Mouse (Mus musculus): ENCODE results near the gene Mthfd1l. TPM values are rescaled to one million over a fixed set of nuclear protein-coding genes. Genes with fewer than 3 reads are reported as not detected.

Mthfd1l gene
- total and polyA plus RNA-seq, 2 experiments from 2014 or later: 7.4 to 10.7 TPM

DNA sequence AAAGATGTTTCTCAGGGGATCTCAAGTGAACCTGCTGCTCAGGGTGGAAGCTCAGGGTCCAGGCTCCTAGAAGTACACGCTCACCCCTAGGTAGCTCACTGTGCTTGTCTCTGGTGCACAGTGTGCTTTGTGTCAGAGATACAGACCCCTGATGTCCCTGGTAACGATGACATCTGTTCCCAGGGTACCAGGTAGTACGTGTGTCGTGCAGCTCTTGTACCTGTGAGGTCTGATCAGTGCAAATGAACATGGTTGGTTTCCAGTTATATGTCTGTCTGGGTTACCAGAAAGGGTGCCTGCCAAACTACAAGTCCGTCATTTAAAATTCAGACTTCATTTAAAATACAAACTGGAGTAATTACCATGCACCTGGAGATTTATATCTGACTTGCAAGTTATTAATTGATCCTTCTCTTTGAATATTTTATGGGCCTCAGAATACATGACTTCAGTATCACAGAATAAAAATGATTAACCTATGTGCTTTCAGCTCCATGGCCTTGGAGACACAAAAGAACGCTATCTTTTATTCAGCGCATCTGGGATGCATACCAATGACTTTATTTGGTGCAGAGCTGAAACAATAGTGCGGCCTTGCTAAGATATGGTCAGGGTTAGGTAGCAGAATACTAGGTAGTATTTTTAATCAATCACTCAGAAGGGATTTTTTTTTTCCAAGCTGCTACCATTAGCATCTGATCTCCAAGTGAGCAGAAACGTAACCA, 121.3 kb downstream of the Mthfd1l start:
- no peak for ATAC-seq
- no peak for TF ChIP-seq CTCF (IDR thresholded peaks at IDR 0.05; ENCODE audit: low read depth)
- Histone ChIP-seq H3K4me2 (ENCODE audit: low read depth, low read length) (no peak overlapping the region), H3K27me3 (ENCODE audit: insufficient read depth, low read length) (no peaks in the 10 kb centered on the region), H3K27ac (no peak overlapping the region), H3K4me1 (ENCODE audit: insufficient read depth, low read length) (no peaks in the 10 kb centered on the region), H3K9me3 (ENCODE audit: low read length) (no peaks in the 10 kb centered on the region), H3K9ac (replicated peaks; ENCODE audit: low read length) (no peak overlapping the region), H3K4me3 (ENCODE audit: low read length) (no peak overlapping the region), H3K36me3 (ENCODE audit: insufficient read depth, low read length) (no peaks in the 10 kb centered on the region; the same call in 1 of the 2 replicates)
- DNase-seq (ENCODE audit: low spot score): no peak
- 75% methylated on average over 9 of the region's 9 CpGs for WGBS

DNA sequence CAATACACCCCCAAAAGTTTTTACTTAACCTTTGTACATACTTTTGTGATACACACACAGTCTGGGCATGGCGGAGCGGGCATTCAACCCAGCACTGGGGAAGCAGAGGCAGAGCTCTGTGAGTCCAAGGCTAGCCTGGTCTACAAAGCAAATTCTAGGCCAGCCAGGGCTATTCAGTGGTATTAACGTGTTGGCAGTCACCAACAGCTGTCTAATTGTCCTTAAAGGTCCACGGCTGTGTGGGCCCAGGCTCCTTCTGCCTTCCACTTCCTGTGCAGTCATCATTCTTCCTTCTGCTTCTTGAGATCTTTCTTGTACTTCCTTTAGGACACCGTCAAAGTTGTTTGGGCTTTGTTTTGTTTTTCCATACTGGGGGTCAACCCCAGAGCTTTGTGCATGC, 123.2 kb downstream of the Mthfd1l start:
- no peak for TF ChIP-seq CTCF (IDR thresholded peaks at IDR 0.05; ENCODE audit: low read depth)

DNA sequence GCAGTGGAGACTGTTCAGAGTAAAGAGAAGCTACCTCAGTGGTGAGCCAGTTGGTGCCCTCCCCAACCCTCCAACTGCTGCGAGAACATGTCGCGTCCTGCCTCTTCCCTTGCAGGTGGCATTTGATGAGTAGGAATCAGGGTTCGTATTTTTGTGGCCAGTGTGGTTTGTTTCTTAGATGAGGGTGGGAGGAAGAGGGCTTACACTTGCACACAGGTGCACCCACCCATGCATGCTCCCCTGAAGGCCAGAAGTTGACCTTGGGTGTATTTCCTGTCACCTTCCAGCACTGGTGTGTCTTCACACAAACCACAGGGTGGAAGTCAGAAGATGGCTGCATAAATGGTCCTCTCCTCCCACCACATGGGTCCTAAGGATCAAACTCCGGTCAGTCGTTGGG, 127.1 kb downstream of the Mthfd1l start:
- no peaks in the 10 kb centered on the region for H3K4me1 ChIP-seq (ENCODE audit: insufficient read depth, low read length)
- no peaks in the 10 kb centered on the region for H3K27me3 ChIP-seq (ENCODE audit: insufficient read depth, low read length)
- no peak overlapping the region for H3K27ac ChIP-seq
- no peak for TF ChIP-seq CTCF (IDR thresholded peaks at IDR 0.05; ENCODE audit: low read depth)
- ATAC-seq (no peak), DNase-seq (ENCODE audit: low spot score) (no peak)
- WGBS: 97% methylated on average over 6 of the region's 6 CpGs
- H3K9ac ChIP-seq (replicated peaks; ENCODE audit: low read length): no peak overlapping the region
- H3K4me2 ChIP-seq (ENCODE audit: low read depth, low read length): no peak overlapping the region
- H3K4me3 ChIP-seq (ENCODE audit: low read length): no peak overlapping the region
- no peaks in the 10 kb centered on the region for H3K36me3 ChIP-seq (ENCODE audit: insufficient read depth, low read length)
- no peaks in the 10 kb centered on the region for H3K9me3 ChIP-seq (ENCODE audit: low read length)

More for the DNA sequence above, 123.2 kb downstream of the Mthfd1l start:
- DNase-seq (ENCODE audit: low spot score): no peak
- Histone ChIP-seq H3K4me3 (ENCODE audit: low read length) (no peak overlapping the region), H3K9me3 (ENCODE audit: low read length) (no peaks in the 10 kb centered on the region), H3K9ac (replicated peaks; ENCODE audit: low read length) (no peak overlapping the region), H3K27ac (no peak overlapping the region), H3K4me2 (ENCODE audit: low read depth, low read length) (no peak overlapping the region), H3K4me1 (ENCODE audit: insufficient read depth, low read length) (no peaks in the 10 kb centered on the region), H3K27me3 (ENCODE audit: insufficient read depth, low read length) (no peaks in the 10 kb centered on the region), H3K36me3 (ENCODE audit: insufficient read depth, low read length) (no peaks in the 10 kb centered on the region)
- WGBS: 83% methylated on average over 5 of the region's 5 CpGs
- ATAC-seq: no peak

DNA sequence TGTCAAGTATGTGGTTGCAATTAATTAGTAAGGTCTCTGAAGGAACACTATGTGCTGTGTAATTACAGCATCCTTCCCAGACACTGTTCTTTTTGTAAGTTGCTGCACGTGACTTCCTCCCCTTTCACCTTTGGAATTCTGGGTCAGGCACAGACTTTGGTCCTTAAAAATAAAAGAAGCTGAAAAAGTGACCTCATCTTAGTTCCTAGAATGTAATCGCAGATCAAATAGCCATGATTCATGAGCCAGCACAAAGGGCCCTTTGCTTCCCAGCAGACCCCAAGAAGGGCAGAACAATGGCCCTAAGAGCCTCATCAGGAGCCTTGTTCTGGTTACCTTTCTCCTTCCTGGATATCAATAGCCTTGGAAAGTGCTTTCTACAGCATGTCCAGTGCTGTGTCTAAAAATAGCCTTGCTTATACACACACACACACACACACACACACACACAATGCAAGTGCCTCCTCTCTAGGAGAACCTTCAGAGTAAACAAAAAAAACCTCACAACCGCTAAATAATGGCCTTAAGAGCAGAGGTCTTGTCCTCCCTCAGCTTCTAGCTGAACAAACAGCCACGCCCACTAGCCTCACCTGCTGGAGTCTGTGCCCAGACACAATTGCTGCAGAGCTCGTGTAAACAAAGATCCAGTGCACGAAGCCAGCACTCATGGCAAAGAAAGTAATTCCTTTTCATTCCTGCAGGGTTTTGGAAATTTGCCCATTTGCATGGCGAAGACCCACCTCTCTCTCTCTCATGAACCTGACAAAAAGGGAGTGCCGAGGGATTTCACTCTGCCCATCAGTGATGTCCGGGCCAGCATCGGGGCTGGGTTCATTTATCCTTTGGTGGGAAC, 133.0 kb downstream of the Mthfd1l start:
- peak; percentile 78 for DNase-seq (ENCODE audit: low spot score)
- peak overlapping the region; percentile 27; the same call in 1 of the 2 replicates for H3K27ac ChIP-seq
- no peaks in the 10 kb centered on the region for H3K36me3 ChIP-seq (ENCODE audit: insufficient read depth, low read length)
- H3K9ac ChIP-seq (replicated peaks; ENCODE audit: low read length): no peak overlapping the region
- peak; percentile 44; the same call in 1 of the 2 replicates for ATAC-seq
- 14% methylated on average over 10 of the region's 10 CpGs for WGBS
- H3K9me3 ChIP-seq (ENCODE audit: low read length): no peaks in the 10 kb centered on the region
- peaks cover 9% of the 10 kb centered on the region for H3K4me1 ChIP-seq (ENCODE audit: insufficient read depth, low read length)
- no peak overlapping the region for H3K4me2 ChIP-seq (ENCODE audit: low read depth, low read length)
- no peaks in the 10 kb centered on the region for H3K27me3 ChIP-seq (ENCODE audit: insufficient read depth, low read length)
- TF ChIP-seq CTCF (IDR thresholded peaks at IDR 0.05; ENCODE audit: low read depth): peak; percentile 65
- no peak overlapping the region for H3K4me3 ChIP-seq (ENCODE audit: low read length)

DNA sequence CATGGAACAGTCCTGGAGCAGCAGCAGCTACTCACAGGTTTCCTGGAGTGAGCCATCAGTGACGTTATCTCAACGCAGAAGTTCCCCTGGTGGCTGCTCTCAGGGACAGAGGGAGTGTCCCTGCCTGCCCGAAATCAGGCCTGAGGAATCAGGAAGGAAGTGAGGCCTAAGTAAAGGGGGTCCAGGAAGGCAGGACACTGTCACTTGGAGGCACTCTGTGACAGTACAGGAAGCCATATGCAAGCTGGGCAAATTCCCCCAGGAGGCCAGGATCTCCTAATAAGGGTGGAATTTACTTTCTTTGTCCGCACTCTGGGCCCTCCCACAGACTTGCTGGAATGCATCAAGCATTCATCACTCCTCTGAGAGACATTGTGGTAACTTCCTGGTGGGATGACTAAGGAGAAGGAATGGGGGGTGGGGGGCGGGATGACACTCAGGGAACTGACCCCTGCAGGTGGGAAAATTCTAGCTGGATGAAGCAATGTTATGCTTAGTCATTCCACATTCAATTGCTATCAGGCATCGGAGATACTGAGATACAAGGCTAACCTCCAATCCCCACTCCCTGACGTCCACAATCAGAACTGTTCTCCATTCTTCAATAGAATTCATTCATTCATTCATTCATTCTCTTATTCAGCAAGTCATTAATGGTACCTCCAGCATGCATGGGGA, 134.9 kb downstream of the Mthfd1l start:
- Histone ChIP-seq H3K27me3 (ENCODE audit: insufficient read depth, low read length) (no peaks in the 10 kb centered on the region), H3K4me1 (ENCODE audit: insufficient read depth, low read length) (peaks cover 12% of the 10 kb centered on the region), H3K9me3 (ENCODE audit: low read length) (no peaks in the 10 kb centered on the region), H3K9ac (replicated peaks; ENCODE audit: low read length) (no peak overlapping the region), H3K36me3 (ENCODE audit: insufficient read depth, low read length) (no peaks in the 10 kb centered on the region), H3K4me3 (ENCODE audit: low read length) (no peak overlapping the region), H3K4me2 (ENCODE audit: low read depth, low read length) (no peak overlapping the region), H3K27ac (no peak overlapping the region)
- DNase-seq (ENCODE audit: low spot score) (peak; percentile 30), ATAC-seq (peak; percentile 24; the same call in 1 of the 2 replicates)
- no peak; the same call in 1 of the 2 replicates for TF ChIP-seq CTCF (IDR thresholded peaks at IDR 0.05; ENCODE audit: low read depth)
- 33% methylated on average over 7 of the region's 7 CpGs for whole genome bisulfite sequencing

DNA sequence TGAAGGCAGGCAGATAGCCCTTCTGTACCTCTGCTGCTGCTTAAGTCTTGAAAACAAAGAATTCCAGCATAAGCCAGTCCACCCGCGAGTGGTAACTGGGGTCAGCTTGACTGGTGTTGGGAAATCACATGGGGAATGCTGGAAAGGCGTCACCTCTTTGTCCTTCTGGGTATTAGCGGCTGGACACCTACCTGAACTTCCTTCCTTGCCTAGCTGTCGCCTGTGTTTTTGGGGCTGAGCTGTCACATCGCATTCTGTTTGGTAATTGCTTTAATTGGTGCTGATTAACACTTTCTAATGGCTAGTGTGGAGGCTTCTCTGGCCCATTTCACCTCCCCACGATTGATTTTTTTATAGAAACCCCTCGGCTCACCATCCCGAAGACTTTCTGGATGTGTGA, 135.5 kb downstream of the Mthfd1l start:
- TF ChIP-seq CTCF (IDR thresholded peaks at IDR 0.05; ENCODE audit: low read depth): no peak
- Histone ChIP-seq H3K4me1 (ENCODE audit: insufficient read depth, low read length) (peaks cover 12% of the 10 kb centered on the region), H3K36me3 (ENCODE audit: insufficient read depth, low read length) (no peaks in the 10 kb centered on the region), H3K27ac (no peak overlapping the region), H3K9ac (replicated peaks; ENCODE audit: low read length) (no peak overlapping the region), H3K4me3 (ENCODE audit: low read length) (no peak overlapping the region), H3K4me2 (ENCODE audit: low read depth, low read length) (no peak overlapping the region), H3K27me3 (ENCODE audit: insufficient read depth, low read length) (no peaks in the 10 kb centered on the region), H3K9me3 (ENCODE audit: low read length) (no peaks in the 10 kb centered on the region)
- WGBS: 77% methylated on average over 9 of the region's 9 CpGs
- DNase-seq (ENCODE audit: low spot score): no peak
- no peak for ATAC-seq
